Mouse (Mus musculus): ENCODE data around the gene Tenm2. TPM values are rescaled to one million over a fixed set of nuclear protein-coding genes. Genes with fewer than 3 reads are reported as not detected.

Gene Tenm2
- total RNA-seq, 2 experiments from 2014 or later, result 0.42 to 2.3 TPM

DNA sequence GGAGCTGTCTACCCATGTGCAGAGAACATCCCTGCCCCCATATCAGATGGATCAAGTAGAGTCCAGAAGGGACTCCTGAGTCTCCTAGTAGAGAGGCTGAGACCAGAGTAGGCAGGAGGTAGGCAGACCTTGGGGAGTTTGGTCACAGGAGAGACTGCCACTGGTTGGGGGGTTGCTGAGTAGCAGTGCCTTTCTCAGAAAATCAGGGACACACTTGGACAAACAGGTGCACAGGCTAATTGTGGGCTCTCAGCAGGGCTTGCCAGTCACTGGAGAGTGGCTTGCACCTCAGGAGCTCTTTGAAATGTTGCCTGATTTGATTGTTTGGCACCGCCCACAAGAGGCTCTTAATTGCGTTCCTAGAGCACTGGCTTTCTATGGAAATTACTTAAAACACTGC lies 885.9 kb downstream of the Tenm2 start:
- DNase-seq, result no peak

DNA sequence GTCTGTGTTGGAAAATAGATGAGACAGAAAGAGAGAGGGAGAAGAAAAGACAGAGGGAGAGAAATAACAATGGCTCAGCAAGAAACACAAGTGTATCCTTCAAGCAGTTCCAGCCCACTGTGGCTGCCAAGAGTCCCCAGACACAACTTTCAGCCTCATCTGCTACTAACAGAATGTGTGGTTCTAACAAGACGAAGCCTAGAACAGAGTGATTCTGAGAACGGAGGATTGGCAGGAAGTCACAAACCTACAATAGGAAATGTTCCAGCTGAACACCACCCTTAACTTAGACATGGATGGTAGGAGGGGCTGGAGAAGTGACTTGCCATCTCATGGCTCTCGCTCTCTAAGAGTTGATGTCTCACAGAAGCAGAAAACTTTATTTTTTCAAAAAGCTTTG lies 894.0 kb downstream of the Tenm2 start:
- DNase-seq, result no peak

DNA sequence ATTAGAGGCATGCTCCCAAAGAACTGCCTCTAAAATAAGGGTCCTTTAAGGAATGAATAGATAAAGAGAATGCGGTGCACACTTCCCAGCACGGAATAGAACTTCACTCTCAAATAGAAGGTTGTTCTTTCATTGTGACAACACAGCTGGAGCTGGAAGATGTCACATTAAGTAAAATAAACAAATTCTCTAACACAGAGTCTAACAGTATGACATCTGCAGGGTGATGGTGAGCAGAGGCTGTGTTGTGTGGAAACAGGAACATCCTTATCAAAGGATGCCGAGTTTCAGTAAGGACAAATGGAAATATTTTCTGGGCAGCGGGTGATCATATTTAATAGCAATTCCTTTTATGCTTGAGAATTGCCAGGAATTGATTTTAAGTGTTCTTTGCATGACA lies 897.3 kb downstream of the Tenm2 start:
- no peak for DNase-seq

DNA sequence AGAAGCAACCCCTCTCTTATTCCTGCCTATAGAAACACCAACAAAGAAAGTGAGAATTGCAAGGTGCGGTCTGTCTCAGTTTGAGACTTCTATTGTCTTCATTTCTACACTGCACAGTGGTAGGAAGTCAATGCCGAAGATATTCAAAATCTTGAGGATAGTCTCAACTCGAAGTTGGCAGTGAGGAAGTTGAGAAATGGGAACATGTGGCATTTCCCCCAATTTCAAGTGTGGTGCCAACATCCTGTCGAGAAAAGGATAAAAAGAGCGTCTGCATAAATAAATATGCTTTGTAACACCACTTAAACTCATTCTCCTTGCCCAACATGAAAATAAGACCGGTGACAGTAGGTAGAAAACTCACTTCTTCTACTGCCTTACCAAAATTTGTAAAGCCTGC lies 898.7 kb downstream of the Tenm2 start:
- no peak for DNase-seq

DNA sequence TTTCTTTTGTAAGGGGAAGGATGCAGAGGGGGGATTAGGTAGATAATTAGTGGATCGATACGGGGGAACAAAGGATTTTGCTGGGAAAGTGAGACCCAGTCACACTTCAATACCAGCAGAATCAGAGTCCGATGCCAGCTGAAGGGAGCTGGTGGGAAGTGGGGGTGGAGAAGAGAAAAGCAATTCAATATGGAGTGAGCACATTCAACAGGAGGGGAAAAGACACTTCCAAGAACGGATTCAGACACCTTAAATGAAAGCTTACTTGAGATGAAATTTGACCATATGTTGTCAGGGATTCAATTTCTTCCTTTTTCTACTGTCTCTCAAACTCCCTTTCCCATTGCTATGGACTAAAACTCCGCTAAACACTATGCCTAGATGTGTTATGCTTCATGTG lies 900.6 kb downstream of the Tenm2 start:
- DNase-seq, result no peak

DNA sequence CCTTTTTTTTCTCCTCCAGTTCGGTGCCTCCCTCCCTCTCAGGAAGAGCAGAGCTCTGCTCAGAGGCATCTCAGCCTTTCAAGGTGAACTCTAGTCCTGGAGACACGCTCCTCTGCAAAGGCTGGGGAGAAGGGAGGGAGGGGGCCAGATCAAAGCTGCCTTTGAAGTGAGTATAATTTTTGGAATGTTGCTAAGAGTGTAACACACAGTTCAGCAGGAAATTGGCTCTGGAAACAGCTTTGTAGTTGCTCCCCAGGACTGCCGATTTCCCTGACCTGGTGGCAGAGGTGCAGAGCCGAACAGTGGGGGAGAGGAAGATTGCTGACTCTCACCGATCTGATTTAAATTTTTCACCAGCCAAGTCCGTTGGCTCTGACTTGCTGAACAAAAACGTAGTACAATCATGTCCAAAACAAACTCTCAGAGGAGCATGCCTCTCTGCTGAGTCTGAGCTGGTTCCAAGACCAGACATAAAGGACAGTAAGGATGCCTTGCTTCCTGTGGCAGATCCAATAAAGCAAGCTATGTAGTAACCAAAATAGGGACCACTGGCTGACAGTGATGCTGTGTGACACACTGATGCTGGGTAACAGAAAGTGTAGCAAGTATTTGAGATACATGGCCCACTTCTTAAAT lies 901.5 kb downstream of the Tenm2 start:
- peak; percentile 20 for DNase-seq

DNA sequence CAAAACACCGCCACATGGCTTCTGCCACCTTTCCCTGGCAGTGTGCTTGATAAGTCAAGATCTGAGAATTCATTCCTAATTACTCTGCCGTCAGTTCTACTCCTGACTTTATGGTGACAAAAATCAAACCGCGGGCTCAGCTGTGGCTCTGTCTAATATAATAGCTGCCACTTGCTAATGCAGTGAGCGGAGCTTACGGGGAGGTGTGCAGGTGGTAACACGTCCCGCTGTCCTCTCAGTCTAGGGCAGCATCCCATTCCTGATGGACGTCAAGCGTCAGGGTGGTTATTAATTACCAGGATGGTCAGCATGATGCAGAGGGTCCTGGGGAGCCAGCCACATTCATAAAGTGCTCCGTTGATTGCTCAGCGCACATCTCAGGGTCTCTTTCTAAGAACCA lies 903.5 kb downstream of the Tenm2 start:
- DNase-seq, result no peak

DNA sequence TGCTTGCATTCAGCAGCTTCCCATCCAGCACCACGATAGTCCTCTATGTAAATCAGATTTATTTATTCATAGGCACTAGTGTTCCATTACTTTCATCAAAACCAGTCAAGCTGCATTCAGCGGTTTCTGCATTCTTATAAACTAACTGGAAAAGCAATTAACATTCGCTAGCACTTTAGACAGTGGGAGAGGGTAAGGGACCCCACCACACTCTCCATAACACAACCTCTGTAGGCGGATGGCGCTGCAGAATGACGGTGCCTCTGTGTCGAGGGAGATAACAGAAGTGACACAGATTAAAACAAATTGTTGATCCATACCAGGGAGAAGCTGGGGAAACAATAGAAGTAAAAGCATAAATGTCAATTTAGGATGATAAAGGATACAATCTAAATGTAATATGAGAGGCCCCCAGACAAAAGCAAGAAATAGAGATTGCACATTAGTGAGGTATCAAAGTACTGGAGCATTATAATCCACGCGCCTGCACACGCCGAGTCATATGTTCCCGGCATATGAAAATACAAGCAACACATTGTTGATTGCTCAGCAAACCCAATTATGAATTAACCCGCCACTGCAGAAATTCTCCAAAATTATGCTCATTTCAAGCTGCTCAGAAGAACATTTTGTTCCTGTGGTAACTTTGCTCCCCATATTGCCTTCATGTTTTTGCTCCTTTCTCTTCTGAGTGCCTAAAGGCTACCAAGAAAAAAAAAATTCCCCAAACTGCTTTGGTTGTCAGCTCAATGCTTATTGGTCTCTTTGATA lies 904.2 kb downstream of the Tenm2 start:
- no peak for DNase-seq

DNA sequence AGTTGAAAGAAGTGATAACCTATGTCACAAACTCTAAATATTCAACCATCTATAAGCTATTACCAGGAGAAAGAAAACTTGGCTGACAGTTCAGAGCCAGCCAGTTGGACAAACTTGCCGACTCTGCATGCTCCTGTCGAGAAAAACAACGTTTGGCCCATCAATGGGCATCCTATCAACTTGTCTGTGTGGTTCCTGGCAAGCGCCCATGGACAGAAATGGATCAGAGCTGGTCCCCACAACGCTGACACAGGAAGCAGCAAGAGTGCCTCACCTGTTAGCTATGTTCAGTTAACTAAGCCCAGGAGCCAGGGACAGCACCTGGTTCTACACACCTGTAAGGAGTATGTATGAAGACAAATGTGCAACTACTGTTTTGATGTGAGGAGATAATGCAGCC lies 908.5 kb downstream of the Tenm2 start:
- no peak for DNase-seq

DNA sequence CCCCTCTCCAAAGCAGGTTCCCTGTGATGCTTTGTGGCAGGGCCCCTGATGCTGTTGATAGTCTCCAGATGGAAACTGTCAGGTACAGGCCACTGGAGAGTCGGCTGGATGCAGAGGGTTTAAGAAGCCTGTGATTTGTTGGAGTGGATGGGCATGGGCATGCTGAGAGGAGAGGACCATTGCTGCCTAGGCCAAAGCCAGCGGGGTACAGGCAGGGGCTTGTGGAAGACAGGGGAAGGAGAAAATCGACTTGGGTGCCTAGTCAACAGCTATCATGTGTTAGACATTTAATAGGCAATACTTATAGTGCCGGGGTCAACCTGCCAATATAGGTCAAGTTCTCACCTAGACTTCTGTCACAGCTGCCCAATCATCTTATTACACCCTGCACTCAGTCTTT lies 926.4 kb downstream of the Tenm2 start:
- DNase-seq, result no peak

DNA sequence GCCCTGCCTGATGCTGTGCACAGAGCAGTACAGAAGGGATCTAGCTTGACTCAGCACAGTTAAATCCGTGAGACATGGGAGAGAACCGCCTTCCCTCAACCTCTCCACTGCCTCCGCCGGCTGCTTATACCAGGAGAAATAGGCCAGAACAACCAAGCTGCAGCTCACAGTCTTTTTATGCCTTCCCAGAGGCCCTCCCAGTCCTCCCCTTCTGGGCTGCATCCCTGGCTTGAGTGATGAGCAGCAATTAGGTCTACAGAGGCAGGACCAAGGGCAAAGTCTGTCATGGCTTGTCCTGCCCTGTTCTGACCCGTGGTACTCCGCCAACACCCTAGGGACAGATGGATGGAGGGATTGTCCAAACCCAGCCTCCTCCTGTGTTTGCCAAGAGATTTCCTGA lies 928.5 kb downstream of the Tenm2 start:
- DNase-seq, result no peak

DNA sequence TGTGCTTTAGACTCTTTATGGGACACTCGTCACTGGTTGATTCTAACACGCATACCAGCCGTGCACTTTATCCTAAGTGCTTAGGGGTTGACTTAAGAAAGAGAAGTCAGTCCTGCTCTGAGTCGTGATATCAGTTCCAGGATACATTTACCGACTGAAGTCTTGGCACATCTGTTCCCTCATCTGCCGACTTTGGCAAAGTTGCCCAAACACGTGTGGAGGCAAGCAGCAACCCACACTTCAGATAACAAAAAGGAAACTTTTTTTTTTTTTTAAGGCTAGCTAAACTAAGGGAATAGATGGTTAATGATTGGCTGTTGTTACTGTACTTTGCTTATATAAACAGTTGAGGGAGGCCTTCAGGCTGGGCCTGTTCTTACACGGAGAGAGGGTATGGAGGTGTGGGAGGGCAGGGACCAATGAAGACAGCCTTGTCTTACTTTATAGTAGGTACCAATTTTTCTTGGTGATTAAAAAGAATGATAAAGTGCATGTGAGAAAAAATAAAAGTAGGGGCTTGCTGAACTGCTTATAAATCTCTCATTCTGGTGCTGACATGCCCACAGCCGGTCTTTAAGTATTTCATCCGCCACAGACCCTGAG lies 930.3 kb downstream of the Tenm2 start:
- DNase-seq, result no peak

DNA sequence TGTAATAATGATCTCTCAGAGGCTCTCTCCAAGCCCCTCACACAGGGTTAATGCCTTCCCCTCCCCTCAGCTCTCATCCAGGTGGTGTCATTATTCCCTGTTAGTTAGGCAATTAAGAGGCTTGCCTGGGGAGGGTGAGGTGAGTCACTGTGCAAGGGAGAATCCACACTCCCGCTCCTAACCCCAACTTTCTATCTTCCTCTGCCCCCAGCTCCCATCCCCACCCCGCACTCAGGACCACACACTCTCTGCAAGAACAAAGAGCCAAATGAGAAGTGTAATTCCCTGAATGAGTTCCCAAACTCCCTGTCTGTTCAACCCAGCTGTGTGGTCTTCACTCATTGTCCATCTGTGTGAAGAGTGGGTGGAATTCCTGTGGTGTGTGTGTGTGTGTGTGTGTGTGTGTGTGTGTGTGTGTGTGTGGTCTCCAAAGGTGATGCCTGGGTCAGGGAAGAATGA lies 932.8 kb downstream of the Tenm2 start:
- DNase-seq, result no peak

DNA sequence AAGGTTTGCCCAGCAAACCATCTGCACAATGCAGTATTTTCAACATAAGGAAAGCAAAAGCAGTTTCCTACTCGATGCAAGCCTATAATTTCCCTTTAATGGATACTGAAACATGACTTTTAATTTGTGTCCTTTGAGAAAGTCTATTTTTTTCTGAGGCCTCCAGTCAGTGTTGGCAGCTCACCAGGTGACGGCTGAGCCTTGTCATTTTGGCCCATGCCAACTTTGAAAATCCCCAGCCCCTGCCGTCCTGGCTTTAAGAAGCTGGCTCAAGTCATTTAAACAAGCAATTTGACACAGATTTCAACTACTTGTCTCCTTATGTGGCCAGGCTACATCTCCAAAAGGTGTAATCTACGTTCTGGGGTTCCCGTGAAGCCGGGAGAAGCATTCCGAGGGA lies 933.7 kb downstream of the Tenm2 start:
- peak; percentile 41 for DNase-seq

DNA sequence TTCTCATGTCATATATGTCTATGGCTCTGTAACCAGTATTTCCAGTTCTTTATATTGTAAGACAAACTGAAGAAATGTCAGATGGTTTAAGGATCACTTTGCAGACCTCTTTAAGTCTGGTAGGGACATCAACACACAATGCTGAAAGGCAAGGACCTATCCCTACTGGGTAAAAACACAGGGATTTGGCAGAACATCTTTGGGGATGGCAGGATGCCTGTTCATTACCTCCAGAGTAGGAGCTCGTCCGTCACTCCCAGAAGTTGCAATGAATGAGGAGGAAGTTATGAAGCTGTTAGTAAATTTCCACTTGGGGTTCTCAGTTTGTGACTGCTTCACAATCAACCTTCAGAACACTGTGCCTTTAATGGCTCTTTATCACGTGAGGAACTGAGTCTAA lies 939.2 kb downstream of the Tenm2 start:
- DNase-seq, result no peak

DNA sequence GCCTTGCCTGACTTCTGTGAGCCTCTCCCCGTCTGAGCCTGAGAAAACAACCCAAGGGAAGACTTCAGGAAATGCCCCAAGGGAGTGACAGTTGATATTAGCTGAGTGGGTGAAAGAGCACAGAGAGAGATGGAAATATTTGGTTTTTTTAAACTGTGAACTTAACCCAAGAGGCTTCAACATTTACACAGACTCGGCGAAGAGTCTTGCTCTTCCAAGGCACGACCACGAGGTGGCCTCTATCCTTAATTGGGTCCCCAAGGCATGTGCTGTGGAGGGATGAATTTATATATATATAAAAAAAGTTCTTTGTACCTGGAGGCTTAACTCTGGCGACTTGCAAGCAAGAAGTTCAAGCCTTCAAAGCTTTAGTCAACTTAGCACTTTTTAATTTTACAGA lies 943.6 kb downstream of the Tenm2 start:
- peak; percentile 14 for DNase-seq

DNA sequence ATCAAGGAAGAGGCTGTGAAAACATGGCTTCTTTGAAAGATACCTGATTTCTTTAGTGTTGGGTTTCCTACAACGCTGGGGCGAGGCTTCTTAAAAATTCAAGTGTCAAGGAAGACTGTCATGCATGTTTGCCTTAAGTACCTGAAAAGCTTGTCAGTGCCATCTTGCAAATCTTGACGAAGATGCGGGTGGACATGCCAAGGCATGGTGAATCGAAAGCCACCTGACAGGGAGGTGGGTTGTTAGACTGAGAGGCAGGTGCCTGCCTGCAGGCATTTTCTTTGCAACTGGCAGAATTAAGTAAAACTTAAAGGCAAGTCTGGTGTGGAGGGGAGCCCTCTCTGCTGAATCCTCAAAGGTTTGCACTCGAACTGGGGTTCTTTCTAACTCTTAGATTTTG lies 949.5 kb downstream of the Tenm2 start:
- no peak for DNase-seq

DNA sequence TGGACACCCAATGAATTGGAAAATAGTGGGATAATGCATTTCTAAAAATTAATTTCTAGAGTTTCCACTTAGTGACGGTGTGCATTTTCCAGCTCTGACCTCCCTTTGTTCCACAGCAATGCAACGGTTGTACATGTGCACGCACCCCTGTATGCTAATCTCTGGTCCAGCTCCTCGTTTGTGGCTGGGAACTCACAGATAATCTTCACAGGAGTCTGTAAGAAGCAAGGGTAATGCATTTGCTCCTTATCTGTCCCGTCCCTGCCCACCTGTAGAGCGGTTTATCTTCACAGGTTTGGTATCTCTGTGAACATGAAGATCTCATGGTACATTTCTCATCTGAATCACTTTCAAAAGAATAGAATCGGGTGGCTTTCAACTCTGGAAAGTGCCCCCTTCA lies 955.2 kb downstream of the Tenm2 start:
- no peak for DNase-seq

DNA sequence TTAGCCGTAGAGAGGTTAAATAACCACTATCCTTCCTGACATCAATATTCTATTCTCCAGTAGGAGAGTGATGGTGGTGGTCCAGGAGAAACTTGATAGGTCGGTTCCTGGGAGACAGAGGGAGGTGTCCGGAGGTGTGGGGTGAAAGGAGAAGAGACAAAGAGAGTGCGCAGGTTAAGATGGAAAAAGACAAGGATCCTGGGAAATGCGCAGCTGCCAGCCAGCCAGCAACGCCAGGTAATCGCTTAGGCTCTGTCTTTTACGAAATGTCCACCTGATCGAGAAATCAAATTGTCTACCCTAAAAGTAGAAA lies 957.9 kb downstream of the Tenm2 start:
- no peak for DNase-seq

DNA sequence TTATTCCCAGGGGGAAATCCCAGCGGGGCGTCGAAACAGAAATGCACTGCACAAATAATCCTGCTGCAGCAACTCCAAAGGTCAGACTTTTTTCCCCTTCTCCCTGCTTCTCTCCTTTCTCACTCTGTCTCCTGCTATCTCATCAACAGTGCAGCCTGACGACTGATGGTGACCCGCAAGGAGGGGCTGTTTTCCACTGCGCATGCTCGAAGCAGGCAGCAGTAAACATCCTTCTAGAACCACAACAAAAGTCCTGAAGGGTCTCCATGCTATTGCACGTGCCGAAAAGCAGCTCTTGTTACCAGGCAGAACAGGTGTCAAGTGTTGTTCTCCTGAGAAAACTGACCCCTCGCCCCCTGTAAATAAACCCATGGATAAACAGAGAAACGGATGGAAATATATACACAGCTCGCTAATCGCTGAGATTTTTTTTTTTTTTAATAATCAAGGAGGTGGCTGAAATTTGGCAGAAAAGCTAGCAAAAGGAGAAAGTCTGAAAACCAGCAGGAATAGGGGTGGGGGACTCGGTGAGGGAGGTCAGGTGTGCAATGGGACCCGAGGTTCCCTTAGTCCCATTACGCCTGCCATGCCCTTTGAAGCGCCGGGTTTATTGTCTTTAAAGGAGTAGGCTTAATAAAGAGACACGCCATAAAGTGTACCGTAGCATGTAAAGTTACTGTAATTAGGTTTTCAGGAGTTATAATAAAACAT lies 958.4 kb downstream of the Tenm2 start:
- no peak for DNase-seq

DNA sequence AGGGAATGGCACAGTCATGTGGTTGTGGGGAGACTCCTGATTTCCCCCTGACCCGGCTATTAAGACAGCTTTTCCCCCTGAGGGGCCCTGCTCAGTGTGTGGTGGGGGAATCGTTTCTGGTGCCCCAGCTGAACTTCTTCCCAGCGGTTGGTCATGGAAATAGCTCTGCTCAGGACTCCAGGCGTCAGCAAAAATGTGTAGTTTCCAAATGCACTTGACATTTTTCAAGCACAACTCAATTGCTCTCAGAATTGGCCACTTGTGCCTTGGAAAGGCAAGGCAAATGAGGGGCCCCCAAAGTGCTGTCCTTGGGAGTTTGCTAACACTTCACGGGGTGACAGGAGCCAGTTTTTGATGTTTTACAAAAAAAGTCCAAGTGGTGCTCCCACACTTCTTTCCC lies 959.7 kb downstream of the Tenm2 start:
- DNase-seq, result no peak

DNA sequence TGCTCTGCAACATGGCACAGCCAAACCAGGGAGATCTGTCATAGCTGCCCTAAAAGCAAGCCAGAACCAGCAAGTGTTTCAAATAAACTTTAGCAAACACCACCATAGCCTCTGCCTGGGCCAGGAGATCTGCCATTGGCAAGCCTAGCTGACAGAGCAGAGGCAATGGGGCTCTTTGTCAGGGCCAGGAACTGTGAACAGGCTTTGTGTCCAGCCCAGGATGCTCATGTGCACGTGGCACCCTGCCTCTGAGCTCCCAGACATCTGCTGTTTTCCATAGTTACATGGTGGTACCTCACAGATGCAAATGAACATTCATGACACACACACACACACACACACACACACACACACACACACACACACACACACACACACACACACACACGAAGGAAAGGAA lies 963.6 kb downstream of the Tenm2 start:
- no peak for DNase-seq

DNA sequence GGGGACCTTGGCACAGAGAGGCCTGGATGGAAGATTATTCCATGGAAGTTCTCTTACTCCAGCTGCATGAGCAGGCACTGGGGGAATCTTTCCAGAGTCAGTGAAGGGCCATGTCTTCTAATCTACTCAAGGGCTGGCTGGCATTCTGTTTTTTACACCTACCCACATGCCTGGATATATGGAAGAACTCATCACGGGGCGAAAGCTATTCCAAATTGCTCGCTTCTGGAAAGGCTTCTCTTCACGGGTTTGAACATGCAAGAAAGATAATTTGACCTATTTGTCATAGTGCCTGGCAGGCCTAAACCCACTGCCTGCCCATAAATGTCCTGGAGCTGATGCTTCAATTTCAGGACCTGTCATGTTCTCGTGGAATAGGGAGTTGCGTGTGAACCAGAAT lies 965.8 kb downstream of the Tenm2 start:
- no peak for DNase-seq
